Mouse (Mus musculus): ENCODE measurements at regions not wholly inside any gene's neighbourhood (a gene's known extent, or its start where the extent isn't known, plus 50 kb on each side); places are given as distances from the start of the nearest gene placed in this dataset.

DNA sequence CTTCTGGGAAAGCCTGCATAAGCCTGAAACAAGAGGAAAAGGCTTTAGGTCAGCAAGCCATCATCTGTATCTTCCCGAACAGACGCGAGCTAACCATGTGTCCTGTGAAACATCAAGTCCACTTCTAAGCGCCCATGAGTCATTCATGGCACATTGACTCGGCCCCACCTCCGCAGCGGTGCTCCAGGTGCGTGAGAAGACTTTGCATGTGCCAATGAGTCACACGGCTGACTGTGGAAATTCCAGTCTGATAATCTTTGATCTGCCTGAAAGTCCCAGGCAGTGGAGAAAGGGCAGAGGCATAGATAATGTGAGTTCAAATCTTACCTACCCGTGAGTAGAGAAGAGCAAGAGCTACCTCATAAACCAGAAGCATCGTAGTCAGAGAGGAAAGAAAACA, 137.8 kb downstream of the Pfkfb3 start:
- no peaks in the 10 kb centered on the region for H3K4me1 ChIP-seq (ENCODE audit: control insufficient read depth, insufficient read depth, low read length)
- no peaks in the 10 kb centered on the region for H3K27me3 ChIP-seq (ENCODE audit: control insufficient read depth, insufficient read depth, low read length)
- no peak overlapping the region for H3K4me2 ChIP-seq (replicated peaks; ENCODE audit: low read depth, low read length)
- no peak for ATAC-seq (ENCODE audit: low FRiP score, low TSS enrichment)
- WGBS: 81% methylated on average over 11 of the region's 11 CpGs
- H3K9ac ChIP-seq (ENCODE audit: low read depth, low read length): no peak overlapping the region
- H3K27ac ChIP-seq (ENCODE audit: low read depth, low read length): no peak overlapping the region
- H3K36me3 ChIP-seq (ENCODE audit: control insufficient read depth, insufficient read depth, low read length): no peaks in the 10 kb centered on the region
- H3K9me3 ChIP-seq (ENCODE audit: control insufficient read depth, low read length): no peaks in the 10 kb centered on the region
- H3K4me3 ChIP-seq (ENCODE audit: low read length): no peak overlapping the region

GRCm38 (mm10) chr2:11412521-11412920, 141.4 kb downstream of the Pfkfb3 start:
- Histone ChIP-seq H3K27ac (ENCODE audit: low read depth, low read length) (no peak overlapping the region), H3K9me3 (ENCODE audit: control insufficient read depth, low read length) (no peaks in the 10 kb centered on the region), H3K4me1 (ENCODE audit: control insufficient read depth, insufficient read depth, low read length) (no peaks in the 10 kb centered on the region), H3K27me3 (ENCODE audit: control insufficient read depth, insufficient read depth, low read length) (no peaks in the 10 kb centered on the region), H3K36me3 (ENCODE audit: control insufficient read depth, insufficient read depth, low read length) (no peaks in the 10 kb centered on the region), H3K9ac (ENCODE audit: low read depth, low read length) (no peak overlapping the region), H3K4me2 (replicated peaks; ENCODE audit: low read depth, low read length) (no peak overlapping the region), H3K4me3 (ENCODE audit: low read length) (no peak overlapping the region)
- no peak for ATAC-seq (ENCODE audit: low FRiP score, low TSS enrichment)
- 92% methylated on average over 6 of the region's 6 CpGs for WGBS

DNA sequence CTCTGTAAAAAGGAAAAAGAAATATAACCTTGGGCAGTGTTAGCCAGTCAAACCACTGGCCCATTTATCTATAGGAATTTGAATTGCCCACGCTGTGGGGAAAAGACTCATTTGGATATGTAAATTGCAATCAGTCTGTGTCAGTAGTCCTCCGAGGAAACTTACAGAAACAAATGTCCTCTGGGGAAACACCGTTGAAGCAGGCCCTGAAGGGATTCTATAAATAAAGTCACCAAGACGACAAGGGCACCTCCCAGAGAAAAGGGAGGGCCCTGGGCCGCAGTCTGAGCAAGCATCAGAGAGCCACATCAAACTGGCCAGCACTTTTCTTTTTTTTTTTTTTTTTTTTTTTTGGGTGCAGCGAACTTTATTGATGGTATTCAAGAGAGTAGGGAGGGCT, 145.4 kb downstream of the Pfkfb3 start:
- 70% methylated on average over 5 of the region's 6 CpGs for WGBS

DNA sequence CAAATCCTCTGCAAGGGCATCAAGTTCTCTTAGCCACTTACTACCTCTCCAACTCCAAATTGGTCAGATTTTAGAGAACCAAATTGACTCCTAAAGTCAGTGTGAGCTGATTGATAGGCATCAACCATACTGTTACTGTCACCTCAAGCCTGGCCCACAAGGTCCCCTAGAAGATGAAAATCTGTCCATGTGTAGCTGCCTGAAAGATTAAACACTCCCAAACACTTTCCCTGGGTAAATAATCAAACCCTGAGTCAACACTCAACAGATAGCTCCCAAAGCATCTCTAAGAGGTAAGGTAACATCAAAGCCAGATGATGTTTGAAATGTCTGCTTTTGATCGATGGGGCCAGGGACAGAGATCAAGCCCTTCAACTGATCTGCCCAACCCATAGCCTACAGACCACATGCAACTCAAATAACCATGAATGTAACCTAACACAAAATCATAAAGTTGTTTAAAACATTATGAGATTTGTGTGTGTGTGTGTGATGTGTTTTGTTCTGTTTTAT, 147.7 kb downstream of the Pfkfb3 start:
- no peak overlapping the region for H3K4me3 ChIP-seq (ENCODE audit: low read length)
- H3K4me1 ChIP-seq (ENCODE audit: control insufficient read depth, insufficient read depth, low read length): no peaks in the 10 kb centered on the region
- ATAC-seq (ENCODE audit: low FRiP score, low TSS enrichment): no peak
- H3K9ac ChIP-seq (ENCODE audit: low read depth, low read length): no peak overlapping the region
- H3K9me3 ChIP-seq (ENCODE audit: control insufficient read depth, low read length): no peaks in the 10 kb centered on the region
- no peak overlapping the region for H3K27ac ChIP-seq (ENCODE audit: low read depth, low read length)
- H3K36me3 ChIP-seq (ENCODE audit: control insufficient read depth, insufficient read depth, low read length): no peaks in the 10 kb centered on the region
- no peak overlapping the region for H3K4me2 ChIP-seq (replicated peaks; ENCODE audit: low read depth, low read length)
- WGBS: 93% methylated on average over 1 of the region's 1 CpGs
- no peaks in the 10 kb centered on the region for H3K27me3 ChIP-seq (ENCODE audit: control insufficient read depth, insufficient read depth, low read length)

More for the DNA sequence above, 145.4 kb downstream of the Pfkfb3 start:
- Histone ChIP-seq H3K27ac (ENCODE audit: low read depth, low read length) (no peak overlapping the region), H3K27me3 (ENCODE audit: control insufficient read depth, insufficient read depth, low read length) (no peaks in the 10 kb centered on the region), H3K9ac (ENCODE audit: low read depth, low read length) (no peak overlapping the region), H3K36me3 (ENCODE audit: control insufficient read depth, insufficient read depth, low read length) (no peaks in the 10 kb centered on the region), H3K4me2 (replicated peaks; ENCODE audit: low read depth, low read length) (no peak overlapping the region), H3K9me3 (ENCODE audit: control insufficient read depth, low read length) (no peaks in the 10 kb centered on the region), H3K4me1 (ENCODE audit: control insufficient read depth, insufficient read depth, low read length) (no peaks in the 10 kb centered on the region), H3K4me3 (ENCODE audit: low read length) (no peak overlapping the region)
- no peak for ATAC-seq (ENCODE audit: low FRiP score, low TSS enrichment)

DNA sequence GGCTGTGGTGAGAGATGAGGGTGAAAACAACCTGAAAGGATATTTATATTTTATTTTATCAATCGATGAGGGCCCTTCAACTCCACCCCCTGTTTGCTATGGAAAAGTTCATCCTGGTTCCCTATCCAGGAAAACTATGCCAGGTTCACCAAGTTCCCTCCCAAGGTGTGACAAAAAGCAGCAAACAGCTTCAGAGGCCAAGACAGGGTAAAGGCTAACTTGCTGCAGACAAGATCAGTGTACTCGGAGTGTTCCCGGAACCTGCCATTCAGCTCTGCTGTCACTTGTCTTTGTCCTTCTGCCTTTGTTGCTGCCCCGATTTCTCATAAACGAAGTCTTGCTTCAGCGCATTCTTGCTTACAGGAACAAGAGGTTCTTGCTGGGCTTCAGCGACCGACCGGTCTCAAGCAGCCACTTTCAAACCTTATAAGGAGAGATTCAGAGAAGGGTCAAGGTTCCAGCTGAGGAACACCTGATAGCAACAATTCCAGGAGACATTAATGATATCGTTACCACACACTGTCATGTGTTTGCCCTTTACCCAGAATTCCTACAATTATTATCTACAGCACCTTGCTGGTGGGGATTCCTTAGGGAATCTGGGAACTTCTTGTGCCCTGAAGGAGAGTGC, 151.5 kb downstream of the Pfkfb3 start:
- 61% methylated on average over 10 of the region's 10 CpGs for WGBS
- ATAC-seq (ENCODE audit: low FRiP score, low TSS enrichment): peak; percentile 49; the same call in 1 of the 2 replicates
- H3K9me3 ChIP-seq (ENCODE audit: control insufficient read depth, low read length): no peaks in the 10 kb centered on the region
- H3K4me3 ChIP-seq (ENCODE audit: low read length): no peak overlapping the region
- no peaks in the 10 kb centered on the region for H3K36me3 ChIP-seq (ENCODE audit: control insufficient read depth, insufficient read depth, low read length)
- no peak overlapping the region for H3K27ac ChIP-seq (ENCODE audit: low read depth, low read length)
- no peak overlapping the region for H3K9ac ChIP-seq (ENCODE audit: low read depth, low read length)
- H3K27me3 ChIP-seq (ENCODE audit: control insufficient read depth, insufficient read depth, low read length): no peaks in the 10 kb centered on the region
- no peaks in the 10 kb centered on the region for H3K4me1 ChIP-seq (ENCODE audit: control insufficient read depth, insufficient read depth, low read length)
- H3K4me2 ChIP-seq (replicated peaks; ENCODE audit: low read depth, low read length): no peak overlapping the region

GRCm38 (mm10) chr2:11399411-11399810, 154.5 kb downstream of the Pfkfb3 start:
- H3K27me3 ChIP-seq (ENCODE audit: control insufficient read depth, insufficient read depth, low read length): no peaks in the 10 kb centered on the region
- 93% methylated on average over 3 of the region's 3 CpGs for WGBS
- ATAC-seq (ENCODE audit: low FRiP score, low TSS enrichment): no peak

GRCm38 (mm10) chr2:11398949-11399348, 154.9 kb downstream of the Pfkfb3 start:
- 78% methylated on average over 6 of the region's 6 CpGs for WGBS
- Histone ChIP-seq H3K4me1 (ENCODE audit: control insufficient read depth, insufficient read depth, low read length) (no peaks in the 10 kb centered on the region), H3K4me2 (replicated peaks; ENCODE audit: low read depth, low read length) (no peak overlapping the region), H3K4me3 (ENCODE audit: low read length) (no peak overlapping the region), H3K27ac (ENCODE audit: low read depth, low read length) (no peak overlapping the region), H3K36me3 (ENCODE audit: control insufficient read depth, insufficient read depth, low read length) (no peaks in the 10 kb centered on the region), H3K27me3 (ENCODE audit: control insufficient read depth, insufficient read depth, low read length) (no peaks in the 10 kb centered on the region), H3K9ac (ENCODE audit: low read depth, low read length) (no peak overlapping the region), H3K9me3 (ENCODE audit: control insufficient read depth, low read length) (no peaks in the 10 kb centered on the region)
- no peak for ATAC-seq (ENCODE audit: low FRiP score, low TSS enrichment)

More at GRCm38 (mm10) chr2:11399411-11399810, 154.5 kb downstream of the Pfkfb3 start:
- no peak overlapping the region for H3K9ac ChIP-seq (ENCODE audit: low read depth, low read length)
- H3K4me1 ChIP-seq (ENCODE audit: control insufficient read depth, insufficient read depth, low read length): no peaks in the 10 kb centered on the region
- H3K4me2 ChIP-seq (replicated peaks; ENCODE audit: low read depth, low read length): no peak overlapping the region
- H3K4me3 ChIP-seq (ENCODE audit: low read length): no peak overlapping the region
- no peaks in the 10 kb centered on the region for H3K36me3 ChIP-seq (ENCODE audit: control insufficient read depth, insufficient read depth, low read length)
- H3K27ac ChIP-seq (ENCODE audit: low read depth, low read length): no peak overlapping the region
- no peaks in the 10 kb centered on the region for H3K9me3 ChIP-seq (ENCODE audit: control insufficient read depth, low read length)

DNA sequence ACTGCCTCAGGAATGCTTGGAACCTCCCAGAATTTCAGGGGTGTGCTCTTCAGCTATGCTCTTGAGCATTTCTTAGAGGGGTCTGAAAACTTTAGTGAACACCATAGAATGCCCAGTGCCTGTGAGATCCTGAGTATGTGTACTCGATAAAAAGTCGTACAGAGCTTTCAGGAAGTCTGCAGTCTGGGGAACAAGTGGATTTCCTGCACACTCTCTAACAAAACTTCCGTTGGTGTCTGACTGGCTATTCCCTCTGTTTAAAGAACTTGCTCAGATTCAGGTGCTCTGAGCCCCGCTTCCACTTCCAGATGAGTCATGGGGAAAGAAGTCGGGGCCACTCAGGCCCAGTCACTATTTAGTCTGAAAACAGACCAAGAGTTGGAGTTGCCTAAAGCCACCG, 155.5 kb downstream of the Pfkfb3 start:
- Histone ChIP-seq H3K4me3 (ENCODE audit: low read length) (no peak overlapping the region), H3K4me2 (replicated peaks; ENCODE audit: low read depth, low read length) (no peak overlapping the region), H3K4me1 (ENCODE audit: control insufficient read depth, insufficient read depth, low read length) (no peaks in the 10 kb centered on the region), H3K9ac (ENCODE audit: low read depth, low read length) (no peak overlapping the region), H3K27me3 (ENCODE audit: control insufficient read depth, insufficient read depth, low read length) (no peaks in the 10 kb centered on the region), H3K9me3 (ENCODE audit: control insufficient read depth, low read length) (no peaks in the 10 kb centered on the region), H3K36me3 (ENCODE audit: control insufficient read depth, insufficient read depth, low read length) (no peaks in the 10 kb centered on the region), H3K27ac (ENCODE audit: low read depth, low read length) (no peak overlapping the region)
- no peak for ATAC-seq (ENCODE audit: low FRiP score, low TSS enrichment)
- 72% methylated on average over 6 of the region's 6 CpGs for WGBS

- Histone ChIP-seq H3K9me3 (ENCODE audit: control insufficient read depth, low read length) (no peaks in the 10 kb centered on the region), H3K27ac (ENCODE audit: low read depth, low read length) (no peak overlapping the region), H3K36me3 (ENCODE audit: control insufficient read depth, insufficient read depth, low read length) (no peaks in the 10 kb centered on the region), H3K4me3 (ENCODE audit: low read length) (no peak overlapping the region), H3K4me2 (replicated peaks; ENCODE audit: low read depth, low read length) (no peak overlapping the region), H3K27me3 (ENCODE audit: control insufficient read depth, insufficient read depth, low read length) (no peaks in the 10 kb centered on the region), H3K9ac (ENCODE audit: low read depth, low read length) (no peak overlapping the region), H3K4me1 (ENCODE audit: control insufficient read depth, insufficient read depth, low read length) (no peaks in the 10 kb centered on the region)
- 94% methylated on average over 3 of the region's 3 CpGs for WGBS
- no peak for ATAC-seq (ENCODE audit: low FRiP score, low TSS enrichment)
Observed at GRCm38 (mm10) chr2:11396835-11397234, 157.0 kb downstream of the Pfkfb3 start.

All from kidney, embryonic 14.5 days (tissue).